Mouse (Mus musculus) frontal cortex, postnatal 25 days (tissue): ENCODE measurements at regions not wholly inside any gene's neighbourhood (a gene's known extent, or its start where the extent isn't known, plus 50 kb on each side); places are given as distances from the start of the nearest gene placed in this dataset.
"Not testable (repeated sequence)": the region's sequence is repeated elsewhere in the genome, so short reads cannot be mapped to it uniquely, and the experiment has no call there.

Experiments used
- DNase-seq, 2 experiments: peaks; one replicate each; pipeline ENCODE4 v3.0.0; 2022; ENCODE audit warnings: low spot score in 2 of 2

- no peak for DNase-seq
Measured at GRCm38 (mm10) chr2:162867516-162868029, 63.8 kb upstream of the Srsf6 start.

GRCm38 (mm10) chr2:162866613-162867314 lies 64.6 kb upstream of the Srsf6 start:
- no peak for DNase-seq

GRCm38 (mm10) chr2:162864571-162864970 lies 66.8 kb upstream of the Srsf6 start:
- DNase-seq = no peak

GRCm38 (mm10) chr2:162854606-162855005 lies 76.7 kb upstream of the Srsf6 start:
- DNase-seq = no peak

- no peak for DNase-seq
Measured at GRCm38 (mm10) chr2:162853576-162853975, 77.8 kb upstream of the Srsf6 start.

GRCm38 (mm10) chr2:162841761-162842160 lies 89.6 kb upstream of the Srsf6 start:
- DNase-seq = not testable (repeated sequence)

- DNase-seq = no peak
Measured at GRCm38 (mm10) chr2:162837776-162838175, 93.6 kb upstream of the Srsf6 start.

GRCm38 (mm10) chr2:162833741-162834140 lies 97.6 kb upstream of the Srsf6 start:
- no peak for DNase-seq

GRCm38 (mm10) chr2:162818787-162819186 lies 112.5 kb upstream of the Srsf6 start:
- no peak for DNase-seq

GRCm38 (mm10) chr2:162814205-162814604 lies 117.1 kb upstream of the Srsf6 start:
- no peak for DNase-seq

GRCm38 (mm10) chr2:162807747-162808146 lies 123.6 kb upstream of the Srsf6 start:
- no peak for DNase-seq

- DNase-seq = no peak
Measured at GRCm38 (mm10) chr2:162796528-162796927, 134.8 kb upstream of the Srsf6 start.

GRCm38 (mm10) chr2:162794285-162794684 lies 133.3 kb upstream of the Ptprt start:
- no peak for DNase-seq

- DNase-seq = no peak
Measured at GRCm38 (mm10) chr2:162791374-162792098, 130.6 kb upstream of the Ptprt start.

GRCm38 (mm10) chr2:162784176-162784813 lies 123.3 kb upstream of the Ptprt start:
- no peak for DNase-seq

GRCm38 (mm10) chr2:162781599-162781998 lies 120.7 kb upstream of the Ptprt start:
- no peak for DNase-seq

GRCm38 (mm10) chr2:162776542-162776941 lies 115.6 kb upstream of the Ptprt start:
- DNase-seq = peak; percentile 15 to 18

- no peak for DNase-seq
Measured at GRCm38 (mm10) chr2:162772520-162772919, 111.6 kb upstream of the Ptprt start.

- no peak for DNase-seq
Measured at GRCm38 (mm10) chr2:162769711-162770428, 108.9 kb upstream of the Ptprt start.

GRCm38 (mm10) chr2:162764059-162764458 lies 103.1 kb upstream of the Ptprt start:
- no peak for DNase-seq

- DNase-seq = no peak
Measured at GRCm38 (mm10) chr2:162740523-162740922, 79.6 kb upstream of the Ptprt start.

- DNase-seq = no peak
Measured at GRCm38 (mm10) chr2:162735761-162736160, 74.8 kb upstream of the Ptprt start.
